In genomic region chr17:74296076-74296823, GRCm38 (mm10) we compare ENCODE assay signal across 7 mouse cellular contexts. TPM values are rescaled to one million over a fixed set of nuclear protein-coding genes. Genes with fewer than 3 reads are reported as not detected.
DNase-seq lines count a peak whose midpoint lies in the region; ATAC-seq and TF ChIP-seq lines count a peak whose summit lies in the region.

No protein-coding gene starts in this region.

- DNase-seq in 416B (ENCODE audit: low read depth) = peak; percentile 86
- peak; percentile 44 for DNase-seq in CH12.LX (ENCODE audit: extremely low read depth)
- DNase-seq in hindbrain, embryonic 14.5 days (ENCODE audit: low spot score) = no peak
- DNase-seq in liver, embryonic 13.5 days = peak; percentile 54
- DNase-seq in layer of hippocampus, postnatal 14 days (ENCODE audit: low spot score in 2 of 2) = no peak

- peak overlapping the region; percentile 76 to 90 (median 78) for H3K4me3 ChIP-seq in CH12.LX (replicated peaks in 1 of 3; ENCODE audit: low read depth in 2 of 3, low read length in 2 of 3, poor library complexity in 1 of 3)
- H3K4me3 ChIP-seq in embryonic fibroblast, embryonic 13.5 days (ENCODE audit: insufficient read depth, low read length) = peak overlapping the region; percentile 62
- peak overlapping the region; percentile 91 for H3K4me3 ChIP-seq in hindbrain, embryonic 14.5 days (replicated peaks; ENCODE audit: low read length)
- peak overlapping the region; percentile 99 for H3K4me3 ChIP-seq in liver, embryonic 13.5 days (replicated peaks)
- peak overlapping the region; percentile 97 for H3K4me3 ChIP-seq in neural tube, embryonic 14.5 days (ENCODE audit: low read depth, low read length)

- no peaks in the 10 kb centered on the region for H3K27me3 ChIP-seq in CH12.LX (replicated peaks)
- H3K27me3 ChIP-seq in hindbrain, embryonic 14.5 days (ENCODE audit: control insufficient read depth, insufficient read depth, low read length) = no peaks in the 10 kb centered on the region
- no peaks in the 10 kb centered on the region for H3K27me3 ChIP-seq in liver, embryonic 13.5 days
- no peaks in the 10 kb centered on the region for H3K27me3 ChIP-seq in neural tube, embryonic 14.5 days (ENCODE audit: control insufficient read depth, insufficient read depth, low read length)

- no peak for ATAC-seq in hindbrain, embryonic 14.5 days (ENCODE audit: low FRiP score)
- ATAC-seq in liver, embryonic 13.5 days (ENCODE audit: low read depth) = no peak
- ATAC-seq in neural tube, embryonic 14.5 days (ENCODE audit: low read depth) = no peak

- H3K36me3 ChIP-seq in CH12.LX (replicated peaks in 1 of 2; ENCODE audit: control insufficient read depth in 1 of 2, insufficient read depth in 1 of 2, low read length in 1 of 2) = peaks cover 2 to 30% of the 10 kb centered on the region in 2 experiments
- H3K36me3 ChIP-seq in hindbrain, embryonic 14.5 days (replicated peaks; ENCODE audit: control insufficient read depth, insufficient read depth) = peaks cover 18% of the 10 kb centered on the region
- peaks cover 25% of the 10 kb centered on the region for H3K36me3 ChIP-seq in liver, embryonic 13.5 days
- H3K36me3 ChIP-seq in neural tube, embryonic 14.5 days (ENCODE audit: control insufficient read depth, insufficient read depth, low read length) = no peaks in the 10 kb centered on the region; the same call in 1 of the 2 replicates

- no peak overlapping the region for H3K27ac ChIP-seq in CH12.LX (ENCODE audit: insufficient read depth, low read depth)
- peak overlapping the region; percentile 99 for H3K27ac ChIP-seq in embryonic fibroblast, embryonic 13.5 days (ENCODE audit: insufficient read depth, low read length)
- peak overlapping the region; percentile 98 for H3K27ac ChIP-seq in hindbrain, embryonic 14.5 days
- peak overlapping the region; percentile 94 for H3K27ac ChIP-seq in liver, embryonic 13.5 days
- peak overlapping the region; percentile 97; the same call in 1 of the 2 replicates for H3K27ac ChIP-seq in neural tube, embryonic 14.5 days (ENCODE audit: low read depth, low read length)

- in situ Hi-C loops in CH12.LX (cut with MboI; ENCODE audit: low pct_ligation_motif_present, low pct_unique_long_range_greater_than_20kb, low sequenced_read_pairs) = no loop called here

- no peaks in the 10 kb centered on the region for H3K9me3 ChIP-seq in CH12.LX (replicated peaks; ENCODE audit: low read length)
- H3K9me3 ChIP-seq in hindbrain, embryonic 14.5 days (ENCODE audit: control insufficient read depth, low read length) = no peaks in the 10 kb centered on the region
- no peaks in the 10 kb centered on the region for H3K9me3 ChIP-seq in liver, embryonic 13.5 days (replicated peaks)
- H3K9me3 ChIP-seq in neural tube, embryonic 14.5 days (ENCODE audit: control insufficient read depth, low read length) = no peaks in the 10 kb centered on the region

- H3K9ac ChIP-seq in CH12.LX (ENCODE audit: insufficient read depth, low read depth) = peak overlapping the region; percentile 98
- peak overlapping the region; percentile 94 for H3K9ac ChIP-seq in hindbrain, embryonic 14.5 days
- H3K9ac ChIP-seq in liver, embryonic 13.5 days = peak overlapping the region; percentile 98
- H3K9ac ChIP-seq in neural tube, embryonic 14.5 days (replicated peaks; ENCODE audit: low read depth, low read length) = peak overlapping the region; percentile 97; the same call in 1 of the 2 replicates

- dilution Hi-C loops in CH12.LX (cut with MboI; ENCODE audit: extremely low pct_ligation_motif_present, extremely low pct_unique_long_range_greater_than_20kb, low sequenced_read_pairs) = no loop called here

- WGBS in hindbrain, embryonic 14.5 days = 52% methylated on average over 11 of the region's 11 CpGs
- WGBS in liver, embryonic 13.5 days (ENCODE audit: insufficient replicate concordance) = 37% methylated on average over 11 of the region's 11 CpGs
- 50% methylated on average over 11 of the region's 11 CpGs for WGBS in neural tube, embryonic 14.5 days

- H3K4me1 ChIP-seq in CH12.LX (ENCODE audit: control insufficient read depth in 1 of 2, insufficient read depth in 2 of 2) = peaks cover 0 to 20% of the 10 kb centered on the region in 2 experiments; a peak in 2 of 4 replicates
- H3K4me1 ChIP-seq in embryonic fibroblast, embryonic 13.5 days (ENCODE audit: control insufficient read depth, insufficient read depth, low read length) = no peaks in the 10 kb centered on the region
- peaks cover 20% of the 10 kb centered on the region for H3K4me1 ChIP-seq in hindbrain, embryonic 14.5 days (replicated peaks; ENCODE audit: control insufficient read depth, insufficient read depth, low read length)
- H3K4me1 ChIP-seq in liver, embryonic 13.5 days (replicated peaks) = peaks cover 29% of the 10 kb centered on the region
- H3K4me1 ChIP-seq in neural tube, embryonic 14.5 days (ENCODE audit: control insufficient read depth, insufficient read depth, low read length) = peaks cover 12% of the 10 kb centered on the region

- peaks cover 27% of the 10 kb centered on the region for H3K79me2 ChIP-seq in CH12.LX (replicated peaks; ENCODE audit: control insufficient read depth, extremely low read depth, insufficient read depth, poor library complexity, severe bottlenecking)

- peak; percentile 52 for TF ChIP-seq RAD21 in CH12.LX (IDR thresholded peaks at IDR 0.05; ENCODE audit: low read depth, low read length)

- peak in 1 of 2 experiments; percentile 55; a peak in 2 of 4 replicates for TF ChIP-seq CTCF in CH12.LX (conservative IDR thresholded peaks at IDR 0.05 in 1 of 2, IDR thresholded peaks at IDR 0.05 in 1 of 2; ENCODE audit: low read depth in 2 of 2, low read length in 2 of 2)
- TF ChIP-seq CTCF in embryonic fibroblast, embryonic 13.5 days (IDR thresholded peaks at IDR 0.05; ENCODE audit: borderline replicate concordance, insufficient read depth, low read length) = no peak; the same call in 1 of the 2 replicates

- H3K4me2 ChIP-seq in CH12.LX (ENCODE audit: insufficient read depth, low read depth, poor library complexity, severe bottlenecking) = peak overlapping the region; percentile 60
- peak overlapping the region; percentile 84 for H3K4me2 ChIP-seq in hindbrain, embryonic 14.5 days (replicated peaks)
- H3K4me2 ChIP-seq in liver, embryonic 13.5 days = peak overlapping the region; percentile 95
- peak overlapping the region; percentile 65 for H3K4me2 ChIP-seq in neural tube, embryonic 14.5 days (ENCODE audit: low read depth, low read length)

- no peak for TF ChIP-seq POLR2A in CH12.LX (IDR thresholded peaks at IDR 0.05; ENCODE audit: low read depth, low read length)
- TF ChIP-seq POLR2A in embryonic fibroblast, embryonic 13.5 days (IDR thresholded peaks at IDR 0.05; ENCODE audit: low read depth, low read length) = no peak; the same call in 1 of the 2 replicates

- TF ChIP-seq EP300 in CH12.LX (IDR thresholded peaks at IDR 0.05; ENCODE audit: low read length) = no peak

TF ChIP-seq in CH12.LX, 34 proteins besides CTCF, POLR2A, EP300 and RAD21 (continues in another document):
- no peak for TF ChIP-seq CHD2 (IDR thresholded peaks at IDR 0.05; ENCODE audit: low read length)
- no peak for TF ChIP-seq NRF1 (IDR thresholded peaks at IDR 0.05; ENCODE audit: low read depth, low read length)
- TF ChIP-seq JUND (conservative IDR thresholded peaks at IDR 0.05; ENCODE audit: low read depth, low read length) = no peak
- TF ChIP-seq CHD1 (IDR thresholded peaks at IDR 0.05; ENCODE audit: low read depth, low read length) = no peak
- TF ChIP-seq UBTF (IDR thresholded peaks at IDR 0.05; ENCODE audit: low read depth, low read length) = no peak
- peak; percentile 62 for TF ChIP-seq ZNF384 (IDR thresholded peaks at IDR 0.05; ENCODE audit: low read depth, low read length)
- 0 out of 2 replicates have a peak, but pooled peaks have one; percentile 34 for TF ChIP-seq MAFK (IDR thresholded peaks at IDR 0.05; ENCODE audit: insufficient replicate concordance, low read length)
- TF ChIP-seq ZKSCAN1 (IDR thresholded peaks at IDR 0.05; ENCODE audit: borderline replicate concordance, low read depth, low read length) = no peak
- no peak for TF ChIP-seq IRF4 (IDR thresholded peaks at IDR 0.05; ENCODE audit: low read depth, low read length)
- TF ChIP-seq ZMIZ1 (IDR thresholded peaks at IDR 0.05; ENCODE audit: low read depth, low read length) = no peak
- no peak for TF ChIP-seq USF2 (conservative IDR thresholded peaks at IDR 0.05; ENCODE audit: low read depth, low read length)
- no peak for TF ChIP-seq TBP (conservative IDR thresholded peaks at IDR 0.05; ENCODE audit: low read depth, low read length)

RNA-seq across cellular contexts. Expression of gene Memo1, which starts 0.9 kb away (rescaled TPM):
- total RNA-seq in CH12.LX (2012; rRNA removed) (47.7 and 64.8 TPM in 2 replicates), CH12.LX (2014; rRNA removed) (133 and 160 TPM in 2 replicates)
- 76.4 and 83.7 TPM in 2 replicates for polyA plus RNA-seq in CH12.LX (2012; ENCODE audit: insufficient read length, low read depth)
- polyA plus RNA-seq in embryonic fibroblast, embryonic 13.5 days (2011; ENCODE audit: insufficient read length, low read depth, missing spikeins) = 111 and 114 TPM in 2 replicates
- polyA plus RNA-seq in hindbrain, embryonic 14.5 days (2014; fragmentation: Nextera tagmentation; extraction: Ambion mirVana) = 61.0 and 61.9 TPM in 2 replicates
- polyA plus RNA-seq in liver, embryonic 13.5 days (2015; fragmentation: Nextera tagmentation; extraction: Ambion mirVana) = 108 and 111 TPM in 2 replicates
- polyA plus RNA-seq in neural tube, embryonic 14.5 days (2014; fragmentation: Nextera tagmentation; extraction: Ambion mirVana) = 65.7 and 65.8 TPM in 2 replicates
- total RNA-seq in layer of hippocampus, postnatal 14 days (2021) = 10 to 100 TPM; 62.0 to 63.5 TPM

RNA-seq across cellular contexts. Expression of gene Dpy30, which starts 27.5 kb away (rescaled TPM):
- 66.7 and 87.4 TPM in 2 replicates for total RNA-seq in CH12.LX (2012; rRNA removed)
- total RNA-seq in CH12.LX (2014; rRNA removed) = 156 and 170 TPM in 2 replicates
- polyA plus RNA-seq in CH12.LX (2012; ENCODE audit: insufficient read length, low read depth) = 184 and 244 TPM in 2 replicates
- 62.6 and 66.2 TPM in 2 replicates for polyA plus RNA-seq in embryonic fibroblast, embryonic 13.5 days (2011; ENCODE audit: insufficient read length, low read depth, missing spikeins)
- 208 and 218 TPM in 2 replicates for polyA plus RNA-seq in hindbrain, embryonic 14.5 days (2014; fragmentation: Nextera tagmentation; extraction: Ambion mirVana)
- polyA plus RNA-seq in liver, embryonic 13.5 days (2015; fragmentation: Nextera tagmentation; extraction: Ambion mirVana) = 198 and 225 TPM in 2 replicates
- 225 and 237 TPM in 2 replicates for polyA plus RNA-seq in neural tube, embryonic 14.5 days (2014; fragmentation: Nextera tagmentation; extraction: Ambion mirVana)
- total RNA-seq in layer of hippocampus, postnatal 14 days (2021) = 10 to 100 TPM; 54.1 to 55.5 TPM

RNA-seq across cellular contexts. Expression of gene Spast, which starts 42.5 kb away (rescaled TPM):
- total RNA-seq in CH12.LX (2012; rRNA removed) (15.0 and 17.3 TPM in 2 replicates), CH12.LX (2014; rRNA removed) (26.8 and 30.8 TPM in 2 replicates)
- 19.5 and 21.7 TPM in 2 replicates for polyA plus RNA-seq in CH12.LX (2012; ENCODE audit: insufficient read length, low read depth)
- 25.2 and 32.6 TPM in 2 replicates for polyA plus RNA-seq in embryonic fibroblast, embryonic 13.5 days (2011; ENCODE audit: insufficient read length, low read depth, missing spikeins)
- 54.1 and 54.4 TPM in 2 replicates for polyA plus RNA-seq in hindbrain, embryonic 14.5 days (2014; fragmentation: Nextera tagmentation; extraction: Ambion mirVana)
- 6.2 and 6.4 TPM in 2 replicates for polyA plus RNA-seq in liver, embryonic 13.5 days (2015; fragmentation: Nextera tagmentation; extraction: Ambion mirVana)
- polyA plus RNA-seq in neural tube, embryonic 14.5 days (2014; fragmentation: Nextera tagmentation; extraction: Ambion mirVana) = 48.5 and 51.5 TPM in 2 replicates
- 10 to 100 TPM; 65.9 to 66.0 TPM for total RNA-seq in layer of hippocampus, postnatal 14 days (2021)

Comparison
In these comparisons a context has a peak if more than half of its experiments do, and no peak if none do; other contexts are left out.
1. DNase-seq: peak in 416B (single experiment), CH12.LX (single experiment) and liver, embryonic 13.5 days (single experiment); none in hindbrain, embryonic 14.5 days (single experiment) and layer of hippocampus, postnatal 14 days (0 of 2).
2. Peak in every context shown above with its lines, with median percentiles within 50 percentile points of each other: H3K4me2 ChIP-seq, H3K4me3 ChIP-seq and H3K9ac ChIP-seq.